Mouse (Mus musculus) heart, adult 18-20 months (tissue): ENCODE measurements around the gene Dnah1. TPM values are rescaled to one million over a fixed set of nuclear protein-coding genes. Genes with fewer than 3 reads are reported as not detected.

Experiments
- DNase-seq, 2 experiments: peaks; one replicate each; pipeline ENCODE4 v3.0.0; 2021 to 2022; ENCODE audit warnings: mixed read lengths in 1 of 2
- long read RNA-seq, 2 experiments: library from polyadenylated mRNA; stranded (forward); transcript quantifications; one replicate each; pipeline ENCODE4 v2.0.0; 2021
- total RNA-seq, 2 experiments: library from RNA; stranded (reverse); gene quantifications; 2 replicates each; pipeline ENCODE4 v1.2.3; 2021

The Dnah1 gene
- total RNA-seq = under 1 TPM; 0.02 to 0.23 TPM
- long read RNA-seq, experiment 1 = 0 reads
- long read RNA-seq, experiment 2 = 0 reads

DNA sequence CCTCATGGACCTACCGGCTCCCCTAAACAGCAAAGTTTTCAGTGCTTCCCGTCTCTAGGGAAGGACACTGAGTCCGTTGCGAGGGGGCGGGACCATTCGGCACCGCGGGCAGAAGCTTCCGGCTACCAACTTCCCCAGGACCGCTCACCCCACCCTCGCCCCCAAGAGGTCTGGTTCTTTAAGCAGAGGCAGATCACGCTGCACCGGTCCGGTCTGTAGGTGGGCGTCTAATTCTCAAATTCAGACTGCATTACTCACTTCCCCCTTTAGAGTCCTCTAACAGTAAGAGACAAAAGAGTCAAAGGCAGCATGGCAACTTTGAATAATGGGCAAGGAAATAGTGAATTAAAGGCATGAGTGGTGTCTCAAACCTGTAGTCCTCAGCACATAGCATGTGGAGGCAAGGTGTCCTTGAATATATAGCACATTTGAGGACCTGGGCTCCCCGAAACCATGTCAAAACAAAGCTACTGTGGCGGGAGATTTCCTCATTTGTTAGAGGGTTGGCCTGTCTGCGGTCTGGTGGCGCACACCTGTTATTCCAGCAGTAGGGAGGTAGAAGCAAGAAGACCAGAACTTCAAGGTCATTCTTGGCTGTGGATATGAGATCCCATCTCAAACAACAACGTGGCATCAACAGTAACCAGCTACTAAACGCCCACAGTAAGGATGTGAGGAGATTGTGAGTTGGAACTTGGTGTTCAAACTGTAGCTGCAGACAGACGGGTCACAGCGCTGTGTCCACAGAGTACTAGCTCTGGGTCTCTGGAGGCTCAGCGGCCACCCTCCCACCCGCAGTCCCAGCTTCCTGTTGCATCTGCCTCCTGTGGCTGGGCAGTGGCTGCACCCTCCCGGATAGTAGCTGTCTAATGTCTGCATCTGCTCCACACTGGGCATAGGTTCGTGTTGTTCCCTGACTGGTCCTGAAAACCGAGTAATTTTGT lies at the start of gene Dnah1:
Dnah1 (minus strand) TSS at position 48 of the 944 bp plus-strand sequence.
- DNase-seq = peak; percentile 56 to 64

DNA sequence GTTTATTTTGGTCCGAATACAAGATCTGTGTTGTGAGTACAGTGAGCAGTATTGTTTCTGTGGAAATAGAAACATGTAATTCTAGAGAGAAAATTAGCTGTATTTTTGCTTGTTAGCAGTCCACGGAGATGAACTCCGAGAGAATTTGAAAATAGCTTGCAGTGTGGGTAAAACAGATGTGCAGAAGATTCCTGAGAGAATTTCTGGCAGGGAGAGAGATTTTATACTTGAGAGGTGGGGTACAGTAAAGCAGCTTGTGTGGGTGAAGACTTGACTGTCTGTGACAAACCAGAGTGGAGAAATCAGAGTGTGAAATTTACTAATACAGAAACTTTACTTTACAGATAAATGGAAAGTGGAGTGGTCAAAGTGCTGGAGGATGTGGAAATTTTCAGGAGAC lies 45.7 kb upstream of the Dnah1 start:
- DNase-seq = no peak

DNA sequence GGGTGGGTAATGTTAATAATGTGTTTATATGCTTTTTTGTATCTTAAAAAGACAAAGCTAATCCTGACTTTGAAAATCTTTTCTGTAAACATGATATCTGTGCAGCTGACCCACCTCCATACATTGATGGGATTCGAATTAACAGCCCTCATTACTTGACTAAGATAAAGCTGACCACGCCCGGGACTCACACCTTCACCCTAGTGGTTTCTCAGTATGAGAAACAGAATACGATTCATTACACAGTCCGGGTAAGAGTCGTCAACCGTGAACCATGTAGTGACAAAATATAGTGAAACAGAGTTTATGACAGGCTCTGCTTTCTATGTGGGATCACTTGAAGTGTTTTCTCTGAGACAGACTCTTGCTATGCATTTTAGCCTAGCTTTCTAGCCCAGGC lies 44.3 kb upstream of the Dnah1 start:
- no peak for DNase-seq

DNA sequence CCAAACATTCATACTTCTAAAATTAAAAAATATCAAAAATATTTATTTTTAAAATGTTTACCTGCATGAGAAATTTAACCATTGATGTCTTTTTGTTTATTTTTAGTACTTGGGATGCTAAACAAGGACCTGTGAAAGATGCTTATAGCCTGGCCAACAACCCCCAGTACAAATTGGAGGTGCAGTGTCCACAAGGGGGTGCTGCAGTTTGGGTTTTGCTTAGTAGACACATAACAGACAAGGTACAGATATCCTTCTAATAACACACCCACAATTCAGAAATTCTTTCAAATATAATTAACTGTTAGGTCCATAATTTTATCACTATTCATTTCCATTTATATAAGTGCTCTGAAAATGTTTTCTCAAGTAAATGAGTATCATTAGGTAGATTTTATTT lies 41.7 kb upstream of the Dnah1 start:
- DNase-seq = peak; percentile 73 to 90

DNA sequence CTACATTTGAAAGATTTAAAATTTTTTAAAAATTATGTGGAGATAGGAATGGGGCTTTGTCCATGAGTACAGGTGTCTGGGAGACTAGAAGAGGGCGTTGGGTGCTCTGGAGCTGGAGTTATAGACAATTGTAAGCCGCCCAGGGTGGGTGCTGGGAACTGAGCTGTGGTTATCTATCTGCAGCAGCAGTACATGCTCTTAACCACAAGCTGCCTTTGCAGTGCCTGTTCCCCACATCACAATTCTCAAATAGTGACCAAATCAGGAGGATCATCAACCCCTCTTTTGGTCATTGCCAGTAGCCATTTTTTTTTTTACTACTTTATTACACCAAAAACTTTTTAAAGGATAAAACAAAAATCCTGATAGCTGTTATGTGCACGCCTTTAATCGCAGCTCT lies 40.9 kb upstream of the Dnah1 start:
- DNase-seq = no peak

DNA sequence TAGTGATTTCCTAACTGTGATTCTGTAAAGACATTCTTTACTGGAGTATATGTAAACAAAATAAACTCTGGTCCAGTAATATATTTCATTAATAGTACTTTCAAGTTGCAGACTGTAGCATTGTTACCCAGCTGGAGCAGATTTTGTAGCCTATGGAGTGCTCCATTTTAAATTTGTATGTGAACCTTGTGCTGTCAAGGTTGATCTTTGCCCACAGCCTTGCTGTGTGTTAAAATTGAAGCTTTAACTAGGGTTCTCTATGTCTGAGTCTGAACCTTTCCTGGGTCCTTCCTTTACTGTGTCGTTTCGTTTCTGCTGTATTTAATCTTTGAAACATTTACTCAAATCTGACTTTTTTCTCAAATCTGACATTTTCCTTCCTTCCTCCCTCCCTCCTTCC lies 38.5 kb upstream of the Dnah1 start:
- DNase-seq = no peak

DNA sequence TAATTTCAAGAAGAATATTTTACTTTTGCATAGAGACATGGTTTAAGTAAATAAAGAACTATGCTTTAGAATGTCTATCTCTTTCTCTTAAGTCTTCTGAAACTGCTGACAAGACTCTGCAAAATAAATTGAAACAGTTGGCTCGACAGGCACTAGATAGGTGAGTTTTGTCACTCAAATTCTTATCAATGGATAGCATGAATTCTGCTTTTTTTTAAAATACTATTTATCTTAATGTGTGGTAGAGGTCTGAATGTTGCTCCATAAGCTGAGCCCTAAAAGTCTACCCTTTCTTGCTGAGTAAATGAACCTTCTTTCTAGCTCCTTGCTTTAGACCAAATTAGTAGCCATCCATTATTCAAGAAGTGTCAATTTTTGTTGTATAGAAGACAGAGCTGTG lies 21.7 kb upstream of the Dnah1 start:
- DNase-seq = no peak

DNA sequence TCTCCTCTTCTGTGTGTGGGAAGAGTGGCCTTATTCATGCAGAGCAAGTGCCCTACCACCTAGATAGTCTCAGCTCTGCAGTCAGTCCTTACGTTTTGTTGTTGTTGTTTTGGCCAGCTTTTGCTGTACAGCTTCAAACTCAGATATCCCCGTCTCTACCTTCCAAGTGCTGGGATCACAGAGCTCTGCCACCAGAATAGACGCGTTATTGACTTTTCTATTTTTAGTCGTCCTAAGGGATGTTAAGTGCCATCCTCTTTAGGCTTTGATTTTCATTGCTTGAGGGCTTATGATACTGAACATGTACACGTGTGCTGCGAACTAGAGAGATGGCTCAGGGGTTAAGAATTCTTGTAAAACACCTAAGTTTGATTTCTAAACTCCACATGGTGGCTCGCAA lies 19.5 kb upstream of the Dnah1 start:
- peak in 1 of 2 experiments; percentile 54 for DNase-seq

DNA sequence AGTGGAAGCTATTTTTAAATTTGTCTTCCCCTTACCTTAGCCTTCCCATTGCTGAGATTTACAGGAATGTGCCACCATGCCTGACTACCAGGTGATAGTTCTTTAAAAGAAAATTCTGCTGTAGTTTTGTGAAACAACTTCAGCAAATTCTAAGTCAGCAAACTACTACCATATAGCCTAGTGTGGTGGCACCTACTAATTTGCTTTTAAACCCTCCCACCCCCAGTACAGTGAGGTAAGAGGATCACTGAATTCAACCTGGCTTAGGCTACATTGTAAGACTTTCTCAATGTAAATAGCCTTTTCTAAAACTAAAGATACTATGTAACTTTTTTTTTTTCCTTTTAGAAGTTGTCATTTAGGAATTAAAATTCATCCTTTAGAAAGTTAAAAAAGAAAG lies 14.3 kb upstream of the Dnah1 start:
- no peak for DNase-seq

DNA sequence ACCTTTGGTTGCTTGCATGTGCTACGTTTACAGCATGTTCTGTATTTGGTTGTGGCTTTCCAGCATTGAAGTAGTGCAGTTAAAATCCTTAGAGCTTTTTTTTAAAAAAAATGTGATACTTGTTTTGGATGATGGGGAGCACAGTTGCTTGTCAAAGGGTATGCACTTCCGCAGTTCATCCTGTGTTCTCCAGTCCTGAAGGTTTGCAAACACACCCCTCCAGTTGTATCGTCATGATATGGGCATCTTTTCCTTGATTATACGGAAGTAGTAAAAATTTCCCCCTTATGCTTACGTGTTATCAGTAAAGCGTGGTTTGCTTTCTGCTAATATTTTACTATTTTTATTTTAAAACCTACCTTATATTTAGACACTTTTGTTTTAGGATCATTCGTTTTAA lies 13.7 kb upstream of the Dnah1 start:
- DNase-seq = no peak

DNA sequence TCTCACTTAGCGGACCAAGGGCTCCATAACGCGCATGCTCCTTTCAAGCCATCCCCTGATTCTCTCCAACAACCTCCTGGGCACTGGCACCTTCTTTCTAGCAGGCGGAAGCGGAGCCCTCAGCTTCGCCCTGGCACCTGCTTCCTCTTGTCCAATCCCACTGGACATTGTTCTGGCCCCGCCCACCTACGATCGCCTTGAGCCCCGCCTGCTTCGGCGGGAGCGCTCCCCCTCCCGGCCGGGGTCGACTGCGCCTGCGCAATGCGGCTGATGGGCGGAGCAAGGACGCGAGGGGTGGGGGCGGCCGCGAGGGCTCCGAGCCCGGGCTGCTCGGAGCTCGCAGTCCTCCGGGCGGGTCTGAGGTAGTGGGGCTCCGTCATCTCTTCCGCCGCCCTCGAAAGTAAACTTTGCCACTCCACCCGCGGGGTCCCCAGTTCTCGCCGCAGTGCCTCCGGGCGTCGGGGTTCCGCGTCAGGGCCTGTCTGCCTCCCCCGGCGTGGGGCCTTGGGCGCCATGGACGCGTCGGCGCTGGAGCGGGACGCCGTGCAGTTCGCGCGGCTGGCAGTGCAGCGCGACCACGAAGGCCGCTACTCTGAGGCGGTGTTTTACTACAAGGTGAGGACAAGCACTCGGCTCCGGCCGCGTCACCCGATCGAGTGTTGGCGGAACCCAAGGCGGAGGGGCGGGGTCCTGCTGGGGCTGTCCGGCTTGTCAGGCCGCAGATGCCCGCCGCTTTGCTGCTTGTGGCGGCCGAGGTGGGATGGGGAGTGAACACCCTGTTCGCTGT lies 12.9 kb upstream of the Dnah1 start, which contains the start of gene Capn7:
Capn7 (plus strand) TSS at position 270 of the 787 bp plus-strand sequence.
- DNase-seq = peak; percentile 98 to 99

DNA sequence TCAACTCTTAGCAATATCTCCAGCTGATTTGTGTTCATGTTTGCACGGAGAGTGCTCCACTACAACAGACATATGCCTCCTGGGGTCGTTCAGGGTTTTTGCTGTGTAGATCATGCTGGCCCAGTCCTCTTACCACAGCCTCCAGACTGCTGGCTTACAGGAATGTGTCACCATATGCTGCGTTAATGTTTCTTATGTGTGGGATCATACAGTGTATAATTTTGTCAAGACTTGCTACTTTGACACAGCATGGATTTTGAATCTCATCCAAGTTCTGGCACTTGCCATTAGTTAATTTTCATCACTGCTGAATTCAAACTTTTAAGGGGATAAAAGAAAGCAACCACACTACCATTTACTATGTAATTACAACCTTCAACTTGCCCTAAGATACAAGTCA lies 12.1 kb upstream of the Dnah1 start:
- no peak for DNase-seq

DNA sequence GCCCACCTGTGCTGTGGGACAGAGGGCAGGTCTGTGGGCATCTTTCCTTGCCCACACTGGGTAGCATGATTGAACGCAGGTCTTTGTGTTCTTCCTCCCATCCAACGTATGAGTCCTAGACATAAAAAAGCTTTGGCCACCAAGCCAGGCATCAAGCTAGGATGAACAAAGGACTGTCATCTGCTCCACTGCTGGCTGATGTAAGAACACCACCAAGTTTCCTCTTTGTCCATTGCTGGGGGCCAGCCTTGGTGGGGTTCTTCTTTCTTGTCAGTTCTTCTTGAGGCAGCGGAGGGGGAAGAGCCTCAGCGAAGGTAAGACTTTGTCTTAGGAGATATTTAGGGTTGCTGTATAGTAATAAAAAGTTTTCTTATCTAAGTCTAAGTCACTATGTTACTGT lies 7.3 kb upstream of the Dnah1 start:
- no peak for DNase-seq

DNA sequence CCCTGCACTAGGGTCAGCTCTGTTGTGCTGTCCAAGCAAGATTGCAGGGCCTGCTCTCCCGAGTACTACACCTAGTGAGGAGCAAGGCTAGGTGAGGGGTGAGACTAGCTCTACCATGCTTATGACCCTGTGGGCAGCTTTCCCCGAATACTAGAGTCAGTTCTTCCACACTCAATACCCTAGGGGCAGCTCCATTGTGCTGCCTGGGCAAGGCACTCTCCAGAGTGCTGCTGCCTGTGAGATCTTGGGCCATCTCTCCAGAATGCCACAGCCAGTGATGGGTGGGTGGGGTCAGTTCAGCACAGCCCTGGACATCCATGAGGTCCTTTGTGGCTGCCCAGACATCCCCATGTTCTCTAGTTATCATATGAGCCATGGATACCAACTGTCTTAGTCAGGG lies 6.0 kb upstream of the Dnah1 start:
- no peak for DNase-seq

DNA sequence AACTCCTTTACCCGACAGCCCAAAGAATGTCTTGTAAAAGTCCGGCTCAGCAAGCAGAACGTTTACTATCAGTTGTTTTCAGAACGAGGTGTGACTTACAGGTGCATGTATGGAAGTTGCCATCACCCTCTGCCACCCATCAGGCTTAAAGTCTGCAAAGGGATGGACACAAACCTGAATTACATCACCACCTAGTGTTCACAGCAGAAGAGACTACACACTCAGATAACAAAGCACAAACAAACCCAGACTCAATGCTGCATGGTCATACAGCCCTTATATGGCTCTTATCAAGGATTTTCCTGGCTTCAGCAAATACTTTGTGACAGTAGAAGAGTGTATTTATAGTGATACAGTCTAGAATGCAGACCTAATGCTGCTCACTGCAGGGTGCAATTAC lies 4.0 kb upstream of the Dnah1 start:
- DNase-seq = no peak

DNA sequence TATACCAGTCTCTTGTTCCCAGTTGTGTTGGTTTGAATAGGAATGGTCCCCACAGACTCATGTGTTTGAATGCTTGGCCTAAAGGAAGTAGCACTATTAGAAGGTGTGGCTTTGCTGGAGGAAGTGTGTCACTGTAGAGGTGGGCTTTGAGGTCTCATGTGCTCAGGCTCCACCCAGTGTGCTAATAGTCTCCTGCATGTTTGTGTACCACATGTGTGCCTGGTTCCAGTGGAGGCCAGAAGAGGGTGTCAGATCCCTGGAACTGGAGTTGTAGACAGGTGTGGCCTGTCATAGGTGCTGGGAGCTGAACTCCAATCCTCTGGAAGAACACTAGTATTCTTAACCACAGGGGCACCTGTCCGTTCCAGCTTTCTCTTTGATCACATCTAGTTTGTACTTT lies 3.5 kb upstream of the Dnah1 start:
- no peak for DNase-seq

DNA sequence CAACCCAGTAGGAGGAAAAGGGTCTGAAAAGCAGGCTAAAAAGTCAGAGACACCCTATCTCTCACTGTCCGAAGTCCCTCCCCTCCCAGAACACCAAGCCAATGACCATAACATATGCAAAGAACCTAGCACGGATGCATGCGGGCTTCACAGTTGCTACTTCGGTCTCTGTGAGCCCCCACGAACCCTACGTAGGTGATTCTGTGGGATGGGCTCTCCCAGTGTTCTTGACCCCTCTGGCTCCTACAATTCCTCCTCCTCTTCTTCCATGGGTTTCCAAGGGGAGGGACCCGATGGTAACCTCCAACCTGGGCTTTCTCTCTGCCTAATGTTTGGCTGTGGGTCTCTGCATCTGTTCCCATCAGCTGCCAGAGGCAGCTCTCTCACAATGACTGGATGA lies 3.1 kb upstream of the Dnah1 start:
- DNase-seq = no peak

DNA sequence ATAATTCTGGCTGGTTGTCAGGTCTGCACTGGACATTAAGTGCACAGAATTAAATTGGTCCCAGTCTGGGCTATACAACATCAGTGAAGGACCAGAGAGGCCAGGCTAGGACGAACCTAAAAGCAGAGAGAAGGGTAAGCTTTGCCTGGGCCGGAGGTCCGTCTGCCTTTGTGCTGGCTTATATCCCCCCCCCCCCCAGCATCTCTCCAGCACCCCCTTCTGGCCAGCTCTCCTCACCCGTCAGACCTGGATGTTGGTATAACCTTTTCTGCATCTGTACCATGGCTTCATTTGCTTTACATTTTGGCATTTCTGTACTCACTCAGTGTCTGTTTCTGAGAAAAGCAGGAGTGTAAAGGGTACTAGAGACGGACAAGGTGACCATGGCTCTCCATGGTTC lies 1.9 kb upstream of the Dnah1 start:
- DNase-seq = no peak

DNA sequence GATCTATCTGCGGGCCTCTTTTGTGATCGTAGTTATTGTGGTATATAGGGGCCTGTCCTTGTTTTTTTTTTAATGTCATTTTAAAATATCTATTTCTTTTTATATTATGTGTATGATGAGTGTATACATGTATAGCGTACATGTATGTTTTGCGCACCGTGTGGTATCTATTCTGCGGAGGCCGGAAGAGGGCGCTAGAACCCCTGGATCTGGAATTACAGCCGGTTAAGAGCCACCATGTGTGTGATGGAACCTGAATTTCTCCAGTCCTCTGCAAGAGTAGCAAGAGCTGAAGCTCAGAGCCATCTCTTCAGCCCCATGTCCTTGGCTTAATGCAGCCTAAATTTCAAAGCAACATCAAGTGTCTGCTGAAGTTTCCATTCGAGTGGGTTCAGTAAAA lies 1.2 kb upstream of the Dnah1 start:
- DNase-seq = no peak

DNA sequence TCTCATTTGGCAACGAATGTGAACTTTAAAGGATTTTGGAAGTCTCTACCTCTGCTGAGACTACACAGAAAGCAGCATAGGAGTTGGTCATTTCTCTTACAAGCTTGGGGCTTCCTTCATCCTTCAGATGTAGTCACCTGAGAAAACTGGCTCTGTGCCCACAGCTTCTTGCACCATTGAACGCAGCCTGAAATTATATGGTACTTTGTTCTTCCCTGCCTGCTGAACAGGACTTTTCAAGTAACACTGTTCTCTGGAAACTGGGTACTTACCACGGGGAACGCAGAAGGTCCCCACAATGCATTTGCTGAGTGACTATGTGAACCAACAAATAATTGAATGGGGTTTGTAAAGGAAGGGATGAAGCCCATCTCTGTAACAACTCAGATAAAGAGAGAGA lies 507 bp downstream of the Dnah1 start:
- no peak for DNase-seq

DNA sequence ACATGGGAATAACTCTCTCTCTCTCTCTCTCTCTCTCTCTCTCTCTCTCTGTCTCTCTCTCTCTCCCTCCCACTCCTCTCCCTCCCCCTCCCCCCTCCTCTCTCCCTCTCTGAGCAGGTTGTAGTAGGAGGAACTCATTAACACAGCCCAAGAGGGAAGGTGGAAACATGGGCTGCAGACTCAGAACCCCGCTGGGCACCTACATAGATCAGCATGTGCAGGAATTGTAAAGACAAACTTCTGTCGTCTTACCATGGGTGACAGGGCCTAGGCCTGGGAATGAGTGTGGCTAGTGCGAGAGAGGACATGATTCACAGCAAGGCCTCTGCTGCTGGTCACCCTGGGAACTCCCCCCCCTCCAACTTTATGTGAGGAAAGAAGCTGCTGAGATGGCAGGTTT lies 1.5 kb downstream of the Dnah1 start:
- no peak for DNase-seq

DNA sequence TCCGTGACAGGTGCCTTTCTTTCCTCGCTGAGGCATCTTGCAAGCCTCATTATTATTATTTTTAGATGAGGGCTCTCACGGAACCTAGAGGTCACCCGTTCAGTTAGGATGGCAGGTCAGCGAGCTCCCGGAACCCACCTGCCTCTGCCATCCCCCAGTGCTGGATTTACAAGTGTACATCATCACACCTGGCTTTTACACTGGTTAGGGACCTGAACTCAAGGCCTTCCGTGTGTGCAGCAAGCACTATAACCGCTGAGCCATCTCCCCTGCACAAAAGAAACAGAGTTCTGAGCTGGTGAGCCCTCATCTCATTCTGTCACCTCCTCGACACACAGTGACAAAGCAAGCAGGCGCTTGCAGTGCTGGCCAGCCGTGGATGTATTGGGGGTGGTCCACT lies 2.5 kb downstream of the Dnah1 start:
- no peak for DNase-seq

DNA sequence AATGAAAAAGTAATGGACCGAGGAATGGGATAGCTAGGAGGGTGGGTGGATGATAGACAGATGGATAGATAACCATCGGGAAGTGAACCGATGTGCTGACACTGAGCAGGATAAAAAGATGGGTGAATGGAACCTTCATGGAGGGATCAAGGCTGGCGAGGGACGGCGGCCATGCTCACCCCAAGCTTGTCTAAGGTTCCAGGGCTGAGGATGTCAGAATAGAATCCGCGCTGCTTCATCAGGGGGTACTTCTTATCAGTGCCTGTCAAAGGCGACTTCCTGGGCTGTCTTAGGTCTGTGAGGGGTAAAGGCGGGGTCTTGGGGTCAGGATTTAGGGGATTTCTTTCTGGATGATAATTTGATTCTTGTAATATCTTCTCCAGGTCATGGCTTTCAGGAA lies 4.2 kb downstream of the Dnah1 start:
- DNase-seq = no peak
